Mouse (Mus musculus): ENCODE measurements around the gene Frat1. TPM values are rescaled to one million over a fixed set of nuclear protein-coding genes. Genes with fewer than 3 reads are reported as not detected.

Frat1 gene
- polyA plus RNA-seq, 1 experiment, result not detected

GRCm38 (mm10) chr19:41824950-41825349, 4.8 kb upstream of the Frat1 start:
- no peaks in the 10 kb centered on the region; the same call in 1 of the 2 replicates for H3K4me1 ChIP-seq (ENCODE audit: control insufficient read depth, insufficient read depth, low read length)
- no peak overlapping the region for H3K4me3 ChIP-seq (ENCODE audit: insufficient read depth, low read depth, low read length)
- WGBS, result 89% methylated on average over 5 of the region's 5 CpGs
- no peak overlapping the region for H3K27ac ChIP-seq (ENCODE audit: insufficient read depth, low read depth, low read length)
- no peak for TF ChIP-seq CTCF (IDR thresholded peaks at IDR 0.05; ENCODE audit: insufficient read depth, low read depth, low read length)
- no peak for TF ChIP-seq POLR2A (IDR thresholded peaks at IDR 0.05; ENCODE audit: insufficient read depth, low read depth, low read length)

GRCm38 (mm10) chr19:41826529-41826928, 3.2 kb upstream of the Frat1 start:
- Histone ChIP-seq H3K27ac (ENCODE audit: insufficient read depth, low read depth, low read length) (no peak overlapping the region), H3K4me3 (ENCODE audit: insufficient read depth, low read depth, low read length) (no peak overlapping the region), H3K4me1 (ENCODE audit: control insufficient read depth, insufficient read depth, low read length) (peaks cover under 1% of the 10 kb centered on the region)
- TF ChIP-seq CTCF (IDR thresholded peaks at IDR 0.05; ENCODE audit: insufficient read depth, low read depth, low read length) (no peak), POLR2A (IDR thresholded peaks at IDR 0.05; ENCODE audit: insufficient read depth, low read depth, low read length) (no peak)
- 83% methylated on average over 3 of the region's 3 CpGs for WGBS

- Histone ChIP-seq H3K27ac (ENCODE audit: insufficient read depth, low read depth, low read length) (peak overlapping the region; percentile 80), H3K4me3 (ENCODE audit: insufficient read depth, low read depth, low read length) (peak overlapping the region; percentile 45), H3K4me1 (ENCODE audit: control insufficient read depth, insufficient read depth, low read length) (peaks cover 11% of the 10 kb centered on the region)
- WGBS, result 60% methylated on average over 3 of the region's 3 CpGs
- no peak for TF ChIP-seq CTCF (IDR thresholded peaks at IDR 0.05; ENCODE audit: insufficient read depth, low read depth, low read length)
- TF ChIP-seq POLR2A (IDR thresholded peaks at IDR 0.05; ENCODE audit: insufficient read depth, low read depth, low read length), result no peak
Observed at GRCm38 (mm10) chr19:41828941-41829340, 829 bp upstream of the Frat1 start.

- TF ChIP-seq CTCF (IDR thresholded peaks at IDR 0.05; ENCODE audit: insufficient read depth, low read depth, low read length) (no peak), POLR2A (IDR thresholded peaks at IDR 0.05; ENCODE audit: insufficient read depth, low read depth, low read length) (0 out of 2 replicates have a peak, but pooled peaks have one; percentile 18)
- peak overlapping the region; percentile 96 for H3K27ac ChIP-seq (ENCODE audit: insufficient read depth, low read depth, low read length)
- peaks cover 13% of the 10 kb centered on the region for H3K4me1 ChIP-seq (ENCODE audit: control insufficient read depth, insufficient read depth, low read length)
- peak overlapping the region; percentile 92 for H3K4me3 ChIP-seq (ENCODE audit: insufficient read depth, low read depth, low read length)
- WGBS, result under 1% methylated on average over 110 of the region's 112 CpGs
Observed at GRCm38 (mm10) chr19:41830106-41831031, 599 bp downstream of the Frat1 start.

- no peak for TF ChIP-seq POLR2A (IDR thresholded peaks at IDR 0.05; ENCODE audit: insufficient read depth, low read depth, low read length)
- no peak for TF ChIP-seq CTCF (IDR thresholded peaks at IDR 0.05; ENCODE audit: insufficient read depth, low read depth, low read length)
- under 1% methylated on average over 19 of the region's 19 CpGs for WGBS
Observed at GRCm38 (mm10) chr19:41831101-41831570, 1.4 kb downstream of the Frat1 start.

GRCm38 (mm10) chr19:41831718-41832391, 2.1 kb downstream of the Frat1 start:
- WGBS, result 15% methylated on average over 14 of the region's 14 CpGs
- TF ChIP-seq POLR2A (IDR thresholded peaks at IDR 0.05; ENCODE audit: insufficient read depth, low read depth, low read length) (no peak), CTCF (IDR thresholded peaks at IDR 0.05; ENCODE audit: insufficient read depth, low read depth, low read length) (no peak)
- peak overlapping the region; percentile 47 for H3K27ac ChIP-seq (ENCODE audit: insufficient read depth, low read depth, low read length)
- peaks cover 22% of the 10 kb centered on the region for H3K4me1 ChIP-seq (ENCODE audit: control insufficient read depth, insufficient read depth, low read length)
- peak overlapping the region; percentile 92 for H3K4me3 ChIP-seq (ENCODE audit: insufficient read depth, low read depth, low read length)

More at GRCm38 (mm10) chr19:41831101-41831570, 1.4 kb downstream of the Frat1 start:
- Histone ChIP-seq H3K4me1 (ENCODE audit: control insufficient read depth, insufficient read depth, low read length) (peaks cover 17% of the 10 kb centered on the region), H3K4me3 (ENCODE audit: insufficient read depth, low read depth, low read length) (peak overlapping the region; percentile 92), H3K27ac (ENCODE audit: insufficient read depth, low read depth, low read length) (peak overlapping the region; percentile 96)

GRCm38 (mm10) chr19:41832501-41833201, 2.9 kb downstream of the Frat1 start:
- TF ChIP-seq CTCF (IDR thresholded peaks at IDR 0.05; ENCODE audit: insufficient read depth, low read depth, low read length) (no peak), POLR2A (IDR thresholded peaks at IDR 0.05; ENCODE audit: insufficient read depth, low read depth, low read length) (no peak)
- Histone ChIP-seq H3K4me3 (ENCODE audit: insufficient read depth, low read depth, low read length) (peak overlapping the region; percentile 43), H3K4me1 (ENCODE audit: control insufficient read depth, insufficient read depth, low read length) (peaks cover 26% of the 10 kb centered on the region), H3K27ac (ENCODE audit: insufficient read depth, low read depth, low read length) (peak overlapping the region; percentile 47)
- WGBS, result 25% methylated on average over 13 of the region's 13 CpGs

GRCm38 (mm10) chr19:41835407-41835806, 5.6 kb downstream of the Frat1 start:
- WGBS, result 29% methylated on average over 6 of the region's 6 CpGs
- Histone ChIP-seq H3K4me1 (ENCODE audit: control insufficient read depth, insufficient read depth, low read length) (peaks cover 27% of the 10 kb centered on the region), H3K27ac (ENCODE audit: insufficient read depth, low read depth, low read length) (peak overlapping the region; percentile 96), H3K4me3 (ENCODE audit: insufficient read depth, low read depth, low read length) (no peak overlapping the region)
- TF ChIP-seq POLR2A (IDR thresholded peaks at IDR 0.05; ENCODE audit: insufficient read depth, low read depth, low read length), result no peak
- TF ChIP-seq CTCF (IDR thresholded peaks at IDR 0.05; ENCODE audit: insufficient read depth, low read depth, low read length), result no peak
